Mouse (Mus musculus): ENCODE data around the gene Sit1.
"Not testable (repeated sequence)": the region's sequence is repeated elsewhere in the genome, so short reads cannot be mapped to it uniquely, and the experiment has no call there.

The Sit1 gene

GRCm38 (mm10) chr4:43499407-43500333 is 16.1 kb upstream of the Sit1 start, which contains the start of gene Arhgef39:
TSS of gene Arhgef39 (minus strand) at chr4:43499695.
- DNase-seq (ENCODE audit: low spot score): no peak

GRCm38 (mm10) chr4:43498983-43499382 is 15.4 kb upstream of the Sit1 start:
- no peak for DNase-seq (ENCODE audit: low spot score)

DNA sequence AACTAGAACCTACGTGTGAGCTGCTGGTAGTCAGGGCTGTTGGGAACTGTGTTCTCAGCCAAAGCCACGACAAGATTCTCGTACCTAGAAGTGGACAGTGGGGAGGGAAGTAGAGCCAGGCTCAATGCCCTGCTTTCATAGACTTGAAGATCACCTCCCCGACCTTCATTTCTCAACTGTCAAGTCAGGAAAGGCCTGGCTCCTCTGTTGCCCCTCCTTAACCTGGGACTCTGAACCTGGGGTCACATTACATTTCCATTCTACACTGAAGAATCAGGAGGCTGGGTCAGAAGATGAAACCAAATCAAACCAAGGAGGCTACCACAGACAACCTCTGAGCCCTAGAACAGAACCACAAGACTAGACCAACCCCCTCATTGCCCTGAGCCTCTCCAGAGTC is 14.4 kb upstream of the Sit1 start:
- no peak for DNase-seq (ENCODE audit: low spot score)

DNA sequence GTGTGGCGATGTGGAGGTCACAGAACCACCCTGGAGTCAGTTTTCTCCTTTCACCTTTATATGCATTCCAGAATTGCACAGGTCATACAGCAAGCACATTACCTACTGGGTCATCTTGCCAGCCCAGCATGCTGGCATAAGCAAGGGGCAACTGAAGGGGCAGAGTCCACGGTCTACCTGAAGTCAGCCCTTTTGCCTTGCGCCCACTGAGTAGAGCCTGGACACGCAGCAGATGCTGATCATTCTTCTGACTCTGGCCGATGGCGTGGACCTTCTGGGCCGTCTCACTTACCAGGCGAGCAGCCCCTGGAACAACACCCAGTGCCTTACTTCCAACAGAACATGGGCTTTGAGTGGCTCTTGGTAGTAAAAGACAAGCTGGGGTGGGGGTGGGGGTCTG is 13.9 kb upstream of the Sit1 start:
- no peak for DNase-seq (ENCODE audit: low spot score)

- no peak for DNase-seq (ENCODE audit: low spot score)
Observed at GRCm38 (mm10) chr4:43496587-43496986, 13.1 kb upstream of the Sit1 start.

GRCm38 (mm10) chr4:43493846-43494240 is 10.3 kb upstream of the Sit1 start:
- no peak for DNase-seq (ENCODE audit: low spot score)

- peak; percentile 95 for DNase-seq (ENCODE audit: low spot score)
Observed at GRCm38 (mm10) chr4:43493186-43493845, 9.8 kb upstream of the Sit1 start.

DNA sequence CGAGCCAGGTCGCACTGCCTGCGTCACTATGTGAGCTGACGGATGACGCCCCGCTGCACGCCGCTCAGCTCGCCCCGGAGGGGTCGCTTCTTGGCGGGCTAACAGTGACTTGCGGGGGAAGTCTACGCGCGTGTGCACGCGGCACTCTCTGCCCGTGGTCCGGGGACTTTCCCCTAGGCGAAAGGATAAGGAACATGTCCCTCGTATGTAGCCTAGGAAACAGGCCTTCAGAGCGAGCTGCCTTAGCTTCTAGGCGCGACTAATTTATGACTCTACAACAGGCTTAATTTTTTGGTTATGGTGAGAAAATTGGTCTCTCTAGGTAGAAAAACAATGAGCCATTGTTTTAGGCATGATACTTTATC is 9.3 kb upstream of the Sit1 start, which contains the start of gene Ccdc107:
Gene Ccdc107, plus strand, starts transcription at position 80 of the 365 bp plus-strand sequence.
- DNase-seq (ENCODE audit: low spot score): peak; percentile 93

- DNase-seq (ENCODE audit: low spot score): no peak
Observed at GRCm38 (mm10) chr4:43492101-43492820, 8.7 kb upstream of the Sit1 start.

GRCm38 (mm10) chr4:43490801-43491200 is 7.3 kb upstream of the Sit1 start:
- no peak for DNase-seq (ENCODE audit: low spot score)

- no peak for DNase-seq (ENCODE audit: low spot score)
Observed at GRCm38 (mm10) chr4:43489611-43490010, 6.1 kb upstream of the Sit1 start.

DNA sequence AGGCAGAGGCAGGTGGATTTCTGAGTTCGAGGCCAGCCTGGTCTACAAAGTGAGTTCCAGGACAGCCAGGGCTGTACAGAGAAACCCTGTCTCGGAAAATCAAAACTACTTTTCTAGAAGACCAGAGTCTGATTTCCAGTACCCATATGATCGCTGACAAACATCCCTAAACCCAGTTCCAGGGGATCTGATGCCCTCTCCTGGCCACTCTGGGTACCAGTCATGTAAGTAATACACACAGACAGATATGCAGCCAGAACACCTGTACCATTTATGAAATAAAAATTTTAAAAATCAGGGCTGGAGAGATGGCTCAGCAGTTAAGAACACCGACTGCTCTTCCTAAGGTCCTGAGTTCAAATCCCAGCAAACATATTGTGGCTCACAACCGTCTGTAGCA is 2.1 kb upstream of the Sit1 start:
- not testable (repeated sequence) for DNase-seq (ENCODE audit: low spot score)

DNA sequence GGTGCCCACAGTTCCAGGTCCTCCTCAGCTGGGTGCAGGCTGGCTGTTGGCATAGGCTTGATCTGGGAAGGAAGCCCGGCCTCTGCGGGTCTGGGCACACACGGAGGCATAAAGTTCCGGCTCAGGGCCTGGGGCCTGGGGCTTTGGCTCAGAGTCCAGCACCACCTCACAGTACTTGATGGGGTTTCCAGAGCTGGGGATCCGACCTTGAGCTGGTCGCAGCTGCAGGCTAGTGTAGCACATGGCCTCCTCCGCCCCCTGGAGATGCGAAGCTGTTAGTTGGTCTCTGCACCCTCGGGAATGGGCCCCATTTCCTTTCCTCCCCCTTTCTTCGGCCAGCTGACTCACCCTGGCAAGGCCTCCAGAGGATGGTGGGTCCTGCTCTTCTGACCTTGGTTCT is 943 bp downstream of the Sit1 start:
- no peak for DNase-seq (ENCODE audit: low spot score)

DNA sequence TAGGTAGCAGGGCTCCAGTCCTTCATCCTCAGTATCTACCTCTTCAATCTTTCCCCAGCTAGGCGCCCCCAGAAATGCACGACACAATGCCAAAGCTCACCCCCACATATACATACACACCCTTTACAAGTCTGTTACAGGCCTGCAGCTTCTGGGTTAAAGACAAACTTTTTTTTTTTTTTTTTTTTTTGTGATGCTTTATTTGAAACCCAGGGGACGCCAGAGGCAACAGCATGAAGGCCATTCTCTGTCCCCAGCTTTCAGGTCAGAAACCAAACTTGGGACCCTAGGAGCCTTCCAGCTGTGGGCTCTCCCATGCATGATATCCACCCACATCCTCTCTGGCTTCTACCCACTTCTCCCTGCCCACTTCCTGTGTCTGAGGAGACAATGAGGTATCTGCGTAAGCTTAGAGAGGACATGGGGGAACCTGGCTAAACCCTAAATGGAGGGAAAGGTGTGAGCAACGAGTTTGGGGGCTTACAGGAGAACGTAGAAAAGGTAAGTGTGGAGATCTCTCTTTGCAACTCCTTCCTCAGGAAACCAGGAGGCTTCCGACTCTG is 1.6 kb downstream of the Sit1 start:
- DNase-seq (ENCODE audit: low spot score): no peak

DNA sequence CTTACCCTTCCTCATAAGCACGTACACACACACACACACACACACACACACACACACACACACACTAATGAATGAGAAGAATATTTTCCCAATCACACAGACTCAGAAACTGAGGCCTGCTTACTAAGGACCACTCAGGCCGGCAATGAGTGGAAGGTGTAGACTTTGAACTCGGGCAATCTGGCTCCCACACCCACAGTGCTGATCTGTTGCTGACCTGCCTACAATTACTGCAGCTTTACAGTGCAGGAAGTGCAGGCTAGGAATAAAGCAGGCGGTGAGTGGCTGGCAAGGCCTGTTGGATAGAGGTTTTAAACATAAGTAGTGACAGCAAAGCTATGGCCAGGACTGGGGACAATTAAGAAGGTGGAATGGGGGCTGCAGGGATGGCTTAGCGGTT is 2.5 kb downstream of the Sit1 start:
- DNase-seq (ENCODE audit: low spot score): no peak

DNA sequence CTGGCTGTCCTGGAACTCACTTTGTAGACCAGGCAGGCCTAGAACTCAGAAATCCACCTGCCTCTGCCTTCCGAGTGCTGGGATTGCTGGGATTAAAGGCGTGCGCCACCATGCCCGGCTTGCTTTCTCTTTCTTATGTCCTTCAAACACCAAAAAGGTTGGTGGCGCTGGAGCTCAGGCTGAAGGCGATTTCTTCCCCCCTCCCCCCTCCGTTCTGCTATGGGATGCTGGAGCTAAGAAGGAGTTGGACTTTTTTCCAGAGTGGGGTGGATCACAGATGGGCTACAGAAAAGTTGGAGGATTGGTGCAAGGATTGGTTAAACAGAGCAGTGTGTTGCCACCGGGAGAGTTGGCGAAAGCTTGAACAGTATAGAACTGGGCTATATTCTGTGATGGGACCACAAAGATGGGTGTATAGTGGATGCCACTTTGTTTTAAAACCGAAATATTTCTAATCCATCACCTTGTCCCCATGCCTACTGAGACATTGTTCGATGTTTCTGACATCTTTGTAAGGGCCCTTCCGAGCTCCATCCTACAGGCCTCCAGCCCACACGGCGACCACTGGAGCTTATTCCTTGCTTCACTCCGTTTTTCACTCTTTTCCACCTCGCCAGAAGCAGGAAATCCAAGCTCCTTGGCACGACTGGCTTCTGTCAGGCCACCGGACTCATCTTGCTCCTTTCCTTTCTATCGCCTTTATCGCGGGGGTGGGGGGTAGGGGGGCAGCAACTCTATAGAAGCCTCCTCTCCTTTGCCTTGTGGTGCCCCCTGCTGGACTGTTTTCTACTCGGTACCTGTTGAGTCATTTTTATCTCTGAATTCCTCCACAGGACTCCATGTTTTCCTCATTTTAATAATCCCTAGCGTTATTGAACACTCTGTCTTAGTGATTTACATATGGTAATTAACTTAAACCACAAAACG is 4.4 kb downstream of the Sit1 start:
- no peak for DNase-seq (ENCODE audit: low spot score)

GRCm38 (mm10) chr4:43478534-43478858 is 5.0 kb downstream of the Sit1 start:
- DNase-seq (ENCODE audit: low spot score): no peak

GRCm38 (mm10) chr4:43477857-43478533 is 5.5 kb downstream of the Sit1 start:
- DNase-seq (ENCODE audit: low spot score): peak; percentile 83

GRCm38 (mm10) chr4:43476604-43477003 is 6.9 kb downstream of the Sit1 start:
- no peak for DNase-seq (ENCODE audit: low spot score)

- no peak for DNase-seq (ENCODE audit: low spot score)
Observed at GRCm38 (mm10) chr4:43473636-43474035, 9.9 kb downstream of the Sit1 start.

- DNase-seq (ENCODE audit: low spot score): no peak
Observed at GRCm38 (mm10) chr4:43470301-43470700, 13.2 kb downstream of the Sit1 start.
